Mouse (Mus musculus): ENCODE results near the gene Tmem89.

Gene Tmem89

GRCm38 (mm10) chr9:108914491-108914890 is at the start of gene Tmem89:
TSS of gene Tmem89 (plus strand) at chr9:108914619.
- no peak; the same call in 1 of the 2 replicates for ATAC-seq (ENCODE audit: insufficient number of reproducible peaks, low FRiP score, low TSS enrichment)

- ATAC-seq (ENCODE audit: insufficient number of reproducible peaks, low FRiP score, low TSS enrichment): no peak
Measured at GRCm38 (mm10) chr9:108912308-108912707, 2.1 kb upstream of the Tmem89 start.

- ATAC-seq (ENCODE audit: insufficient number of reproducible peaks, low FRiP score, low TSS enrichment): no peak
Measured at GRCm38 (mm10) chr9:108913161-108913560, 1.3 kb upstream of the Tmem89 start.

GRCm38 (mm10) chr9:108913621-108914020 is 798 bp upstream of the Tmem89 start:
- no peak for ATAC-seq (ENCODE audit: insufficient number of reproducible peaks, low FRiP score, low TSS enrichment)

- ATAC-seq (ENCODE audit: insufficient number of reproducible peaks, low FRiP score, low TSS enrichment): no peak
Measured at GRCm38 (mm10) chr9:108925897-108926296, 11.5 kb downstream of the Tmem89 start.

- no peak for ATAC-seq (ENCODE audit: insufficient number of reproducible peaks, low FRiP score, low TSS enrichment)
Measured at GRCm38 (mm10) chr9:108928424-108928823, 14.0 kb downstream of the Tmem89 start.

GRCm38 (mm10) chr9:108935991-108936390 is 21.6 kb downstream of the Tmem89 start:
- no peak for ATAC-seq (ENCODE audit: insufficient number of reproducible peaks, low FRiP score, low TSS enrichment)

GRCm38 (mm10) chr9:108936418-108937364 is 22.3 kb downstream of the Tmem89 start, which contains the start of gene Uqcrc1:
TSS of gene Uqcrc1 (plus strand) at chr9:108936633.
- ATAC-seq (ENCODE audit: insufficient number of reproducible peaks, low FRiP score, low TSS enrichment): peak; percentile 95

GRCm38 (mm10) chr9:108945111-108945510 is 30.7 kb downstream of the Tmem89 start:
- ATAC-seq (ENCODE audit: insufficient number of reproducible peaks, low FRiP score, low TSS enrichment): no peak

GRCm38 (mm10) chr9:108945608-108946007 is 31.2 kb downstream of the Tmem89 start:
- ATAC-seq (ENCODE audit: insufficient number of reproducible peaks, low FRiP score, low TSS enrichment): no peak

- peak; percentile 45; the same call in 1 of the 2 replicates for ATAC-seq (ENCODE audit: insufficient number of reproducible peaks, low FRiP score, low TSS enrichment)
Measured at GRCm38 (mm10) chr9:108949231-108949966, 35.0 kb downstream of the Tmem89 start.

- ATAC-seq (ENCODE audit: insufficient number of reproducible peaks, low FRiP score, low TSS enrichment): no peak
Measured at GRCm38 (mm10) chr9:108949967-108950728, 35.7 kb downstream of the Tmem89 start.

- ATAC-seq (ENCODE audit: insufficient number of reproducible peaks, low FRiP score, low TSS enrichment): no peak
Measured at GRCm38 (mm10) chr9:108953081-108953636, 38.7 kb downstream of the Tmem89 start, which contains the start of gene Col7a1. TSS of gene Col7a1 (plus strand) at chr9:108953586.

GRCm38 (mm10) chr9:108955241-108955640 is 40.8 kb downstream of the Tmem89 start:
- ATAC-seq (ENCODE audit: insufficient number of reproducible peaks, low FRiP score, low TSS enrichment): no peak

GRCm38 (mm10) chr9:108955846-108956245 is 41.4 kb downstream of the Tmem89 start:
- ATAC-seq (ENCODE audit: insufficient number of reproducible peaks, low FRiP score, low TSS enrichment): no peak

- ATAC-seq (ENCODE audit: insufficient number of reproducible peaks, low FRiP score, low TSS enrichment): no peak
Measured at GRCm38 (mm10) chr9:108963577-108963976, 49.2 kb downstream of the Tmem89 start.

GRCm38 (mm10) chr9:108964338-108964737 is 49.9 kb downstream of the Tmem89 start:
- no peak for ATAC-seq (ENCODE audit: insufficient number of reproducible peaks, low FRiP score, low TSS enrichment)

All from cerebellum, adult (tissue).